Mouse (Mus musculus) heart, embryonic 16.5 days (tissue): Measurements from ENCODE around the gene D6Ertd527e. TPM values are rescaled to one million over a fixed set of nuclear protein-coding genes. Genes with fewer than 3 reads are reported as not detected.

Experiments
- ATAC-seq: fragments of 200-750 bp; cut with Nextera tagmentation; replicated peaks from 2 replicates; pipeline ENCODE4 v1.8.0; 2017; ENCODE audit warnings: moderate number of reproducible peaks; ENCODE audit not compliant: insufficient read depth, low FRiP score; ENCODE audit errors: extremely low read depth
- H3K27ac ChIP-seq: fragments of 300-500 bp; sonication (generic); 2 replicates; pipeline ENCODE4 v1.5.1; 2014; ENCODE audit warnings: mild to moderate bottlenecking, low read length, control low read depth, moderate library complexity
- H3K27me3 ChIP-seq: fragments of 300-500 bp; sonication (generic); 2 replicates; pipeline ENCODE4 v1.6.1; 2014; ENCODE audit warnings: low read length, mixed read lengths; ENCODE audit not compliant: control insufficient read depth, insufficient read depth
- H3K36me3 ChIP-seq: fragments of 300-500 bp; sonication (generic); 2 replicates; pipeline ENCODE4 v1.6.1; 2014; ENCODE audit not compliant: control insufficient read depth, insufficient read depth
- H3K4me1 ChIP-seq: fragments of 300-500 bp; sonication (generic); 2 replicates; pipeline ENCODE4 v1.6.1; 2014; ENCODE audit warnings: low read length, mixed read lengths; ENCODE audit not compliant: control insufficient read depth, insufficient read depth
- H3K4me2 ChIP-seq: fragments of 300-500 bp; sonication (generic); 2 replicates; pipeline ENCODE4 v1.6.1; 2014; ENCODE audit warnings: low read depth, mild to moderate bottlenecking, control low read depth, low read length
- H3K4me3 ChIP-seq: fragments of 300-500 bp; sonication (generic); 2 replicates; pipeline ENCODE4 v1.5.1; 2014; ENCODE audit warnings: mild to moderate bottlenecking, control low read depth, low read length
- H3K9ac ChIP-seq: fragments of 300-500 bp; sonication (generic); 2 replicates; pipeline ENCODE4 v1.6.1; 2014; ENCODE audit warnings: low read length, control low read depth
- H3K9me3 ChIP-seq: fragments of 300-500 bp; sonication (generic); replicated peaks from 2 replicates; pipeline ENCODE4 v1.6.1; 2016; ENCODE audit warnings: low read length; ENCODE audit not compliant: control insufficient read depth
- WGBS: fragments of 180-500 bp; shearing (Covaris S2); extraction: QIAGEN DNeasy Blood & Tissue Kit; methylation state at CpG from one replicate; pipeline ENCODE4 v1.1.7; 2014; 5-methylcytosine and 5-hydroxymethylcytosine counted together
- polyA plus RNA-seq: library from polyadenylated mRNA; unstranded; fragments of >200 nt; fragmentation: Nextera tagmentation; extraction: Ambion mirVana; gene quantifications from 2 replicates; pipeline ENCODE4 v1.2.1, GENCODE M21; 2015

The D6Ertd527e gene
- polyA plus RNA-seq, 1 experiment from 2014 or later: 0.12 TPM

DNA sequence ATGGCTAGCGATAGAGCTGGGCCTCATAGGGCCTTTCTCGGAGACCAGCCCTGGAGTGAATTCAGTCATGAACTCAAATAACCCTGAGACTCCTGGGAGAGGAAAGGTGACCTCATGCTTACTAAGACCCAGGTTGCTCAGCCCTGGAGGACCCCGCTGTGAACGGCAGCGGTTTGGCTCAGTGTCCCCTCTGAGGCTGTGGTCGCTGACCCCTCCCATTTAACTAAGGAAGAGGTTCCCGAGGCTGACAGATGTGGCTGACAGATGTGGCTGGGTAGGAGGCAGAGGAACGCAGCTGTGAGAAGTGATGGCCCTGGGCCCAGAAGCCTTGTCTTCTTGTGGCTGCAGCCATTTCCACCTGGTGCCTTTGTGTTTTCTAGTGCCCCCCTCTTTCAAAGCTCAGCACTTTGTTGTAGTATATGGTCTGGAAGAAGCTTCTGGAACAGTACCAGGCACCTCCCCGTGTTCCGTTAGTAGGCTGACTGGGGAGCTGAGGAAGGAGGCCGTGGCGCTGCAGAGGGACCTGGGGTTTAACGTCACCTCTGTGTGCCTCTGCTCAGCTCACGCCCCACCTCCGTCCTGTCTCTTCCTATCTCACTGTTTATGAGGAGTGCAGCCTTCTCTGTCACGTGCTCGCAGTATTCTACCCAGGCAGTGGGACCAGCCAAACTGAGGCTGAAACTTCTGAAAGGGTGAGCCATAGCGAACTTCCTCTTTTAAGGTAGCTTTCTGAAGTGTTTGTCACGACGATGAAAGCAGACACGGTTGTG is 48.1 kb downstream of the D6Ertd527e start:
- peak; percentile 76 for ATAC-seq
- Histone ChIP-seq H3K9me3 (no peaks in the 10 kb centered on the region), H3K4me3 (no peak overlapping the region), H3K4me2 (no peak overlapping the region), H3K9ac (no peak overlapping the region), H3K27ac (peak overlapping the region; percentile 6; the same call in 1 of the 2 replicates), H3K36me3 (no peaks in the 10 kb centered on the region), H3K4me1 (peaks cover 2% of the 10 kb centered on the region; the same call in 1 of the 2 replicates), H3K27me3 (no peaks in the 10 kb centered on the region)
- 58% methylated on average over 21 of the region's 21 CpGs for WGBS

DNA sequence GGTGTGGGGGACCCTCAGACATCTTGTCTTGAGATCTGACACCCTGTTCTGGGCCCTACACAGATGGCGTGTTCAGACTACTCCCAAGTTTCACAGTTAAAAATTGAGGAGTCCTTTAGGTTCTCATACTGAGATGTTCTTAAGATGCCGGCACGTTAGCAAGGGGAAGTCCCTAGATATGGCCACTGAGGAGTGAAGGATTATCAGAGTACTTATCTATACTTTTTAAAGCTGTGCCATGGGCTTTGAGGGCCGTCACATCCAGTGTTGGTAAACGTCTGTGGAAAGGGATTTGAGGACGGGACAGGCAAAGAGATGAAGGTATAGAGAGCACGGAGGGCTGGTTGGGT is 48.7 kb downstream of the D6Ertd527e start:
- peaks cover 2% of the 10 kb centered on the region; the same call in 1 of the 2 replicates for H3K4me1 ChIP-seq
- no peak overlapping the region for H3K4me2 ChIP-seq
- H3K27me3 ChIP-seq: no peaks in the 10 kb centered on the region
- 61% methylated on average over 7 of the region's 7 CpGs for WGBS
- H3K9ac ChIP-seq: no peak overlapping the region
- no peak overlapping the region for H3K4me3 ChIP-seq
- peak overlapping the region; percentile 6; the same call in 1 of the 2 replicates for H3K27ac ChIP-seq
- H3K9me3 ChIP-seq: no peaks in the 10 kb centered on the region
- H3K36me3 ChIP-seq: no peaks in the 10 kb centered on the region
- peak; percentile 34 for ATAC-seq

DNA sequence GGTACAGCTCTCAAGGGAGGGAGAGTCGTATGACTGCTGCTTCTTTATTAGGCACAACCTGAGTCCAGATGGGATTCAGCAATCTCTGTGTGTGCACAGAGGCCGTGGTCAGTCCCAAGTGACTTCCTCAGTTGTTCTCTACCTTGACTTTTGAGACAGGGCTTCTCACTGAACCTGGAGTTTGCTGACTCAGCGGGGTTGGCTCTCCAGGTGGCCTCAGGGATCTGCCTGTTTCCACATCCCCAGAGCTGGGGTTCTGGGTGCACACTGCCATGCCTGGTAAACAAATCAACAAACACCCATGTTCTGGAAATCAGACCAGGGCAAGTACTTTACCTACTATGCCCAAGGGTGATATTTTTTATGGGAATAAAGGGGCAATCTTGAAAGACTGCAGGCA is 49.3 kb downstream of the D6Ertd527e start:
- ATAC-seq: no peak
- no peaks in the 10 kb centered on the region for H3K9me3 ChIP-seq
- no peak overlapping the region for H3K4me3 ChIP-seq
- no peaks in the 10 kb centered on the region for H3K27me3 ChIP-seq
- H3K4me2 ChIP-seq: no peak overlapping the region
- H3K27ac ChIP-seq: peak overlapping the region; percentile 6; the same call in 1 of the 2 replicates
- H3K4me1 ChIP-seq: peaks cover 2% of the 10 kb centered on the region; the same call in 1 of the 2 replicates
- WGBS: 80% methylated on average over 3 of the region's 3 CpGs
- H3K9ac ChIP-seq: no peak overlapping the region
- no peaks in the 10 kb centered on the region for H3K36me3 ChIP-seq

DNA sequence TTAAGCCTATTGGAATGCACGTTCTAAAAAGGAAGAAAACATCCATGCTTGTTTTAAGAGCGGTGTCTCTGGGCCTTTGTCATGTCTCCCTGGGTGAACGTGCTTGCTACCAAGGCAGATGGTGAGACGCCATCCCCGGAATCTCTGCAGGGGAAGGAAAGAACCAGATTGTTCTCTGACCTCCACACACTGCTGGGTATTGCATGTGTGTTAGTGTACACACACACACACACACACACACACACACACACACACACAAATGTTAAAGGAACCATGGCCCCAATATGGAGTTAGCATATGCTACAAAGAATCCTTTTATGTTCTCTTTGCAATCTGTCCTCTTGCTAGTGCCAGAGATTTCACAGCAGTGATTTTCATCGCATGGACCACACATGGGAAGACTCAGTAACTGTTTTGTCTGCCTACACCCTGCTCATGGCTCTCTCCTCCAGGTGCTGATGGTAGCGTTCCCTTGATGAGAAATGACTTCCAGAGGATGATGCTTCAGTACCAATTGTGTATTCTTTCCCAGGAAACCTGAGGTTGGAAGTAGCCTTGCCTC is 53.6 kb downstream of the D6Ertd527e start:
- H3K27me3 ChIP-seq: no peaks in the 10 kb centered on the region
- H3K9ac ChIP-seq: no peak overlapping the region
- no peak overlapping the region for H3K4me3 ChIP-seq
- no peaks in the 10 kb centered on the region for H3K36me3 ChIP-seq
- no peaks in the 10 kb centered on the region for H3K9me3 ChIP-seq
- WGBS: 82% methylated on average over 7 of the region's 7 CpGs
- peaks cover 2% of the 10 kb centered on the region; the same call in 1 of the 2 replicates for H3K4me1 ChIP-seq
- ATAC-seq: no peak
- no peak overlapping the region for H3K4me2 ChIP-seq
- H3K27ac ChIP-seq: no peak overlapping the region

DNA sequence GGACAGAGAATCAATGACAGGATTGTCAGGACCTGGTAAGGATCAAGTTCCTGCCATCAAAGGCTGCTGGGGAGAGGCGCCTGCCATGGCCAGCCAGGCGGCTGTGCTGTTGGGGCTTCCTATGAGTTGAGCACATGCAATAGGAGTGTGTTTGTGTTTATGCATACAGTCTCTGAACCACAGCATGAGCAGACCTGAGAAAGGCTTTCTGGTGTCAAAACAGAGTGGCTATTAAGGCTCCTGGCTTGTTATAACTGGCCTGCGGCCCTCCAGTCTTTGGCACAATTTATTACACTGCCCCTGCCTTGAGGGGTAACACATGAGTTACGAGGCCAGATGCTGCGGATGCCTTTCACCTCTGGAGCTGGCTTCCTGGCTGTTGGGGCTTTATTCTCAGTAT is 55.6 kb downstream of the D6Ertd527e start:
- ATAC-seq: no peak
- Histone ChIP-seq H3K27me3 (no peaks in the 10 kb centered on the region), H3K9me3 (no peaks in the 10 kb centered on the region), H3K27ac (no peak overlapping the region), H3K4me1 (no peaks in the 10 kb centered on the region), H3K4me2 (no peak overlapping the region), H3K4me3 (no peak overlapping the region), H3K9ac (no peak overlapping the region), H3K36me3 (no peaks in the 10 kb centered on the region)
- 85% methylated on average over 5 of the region's 5 CpGs for WGBS

DNA sequence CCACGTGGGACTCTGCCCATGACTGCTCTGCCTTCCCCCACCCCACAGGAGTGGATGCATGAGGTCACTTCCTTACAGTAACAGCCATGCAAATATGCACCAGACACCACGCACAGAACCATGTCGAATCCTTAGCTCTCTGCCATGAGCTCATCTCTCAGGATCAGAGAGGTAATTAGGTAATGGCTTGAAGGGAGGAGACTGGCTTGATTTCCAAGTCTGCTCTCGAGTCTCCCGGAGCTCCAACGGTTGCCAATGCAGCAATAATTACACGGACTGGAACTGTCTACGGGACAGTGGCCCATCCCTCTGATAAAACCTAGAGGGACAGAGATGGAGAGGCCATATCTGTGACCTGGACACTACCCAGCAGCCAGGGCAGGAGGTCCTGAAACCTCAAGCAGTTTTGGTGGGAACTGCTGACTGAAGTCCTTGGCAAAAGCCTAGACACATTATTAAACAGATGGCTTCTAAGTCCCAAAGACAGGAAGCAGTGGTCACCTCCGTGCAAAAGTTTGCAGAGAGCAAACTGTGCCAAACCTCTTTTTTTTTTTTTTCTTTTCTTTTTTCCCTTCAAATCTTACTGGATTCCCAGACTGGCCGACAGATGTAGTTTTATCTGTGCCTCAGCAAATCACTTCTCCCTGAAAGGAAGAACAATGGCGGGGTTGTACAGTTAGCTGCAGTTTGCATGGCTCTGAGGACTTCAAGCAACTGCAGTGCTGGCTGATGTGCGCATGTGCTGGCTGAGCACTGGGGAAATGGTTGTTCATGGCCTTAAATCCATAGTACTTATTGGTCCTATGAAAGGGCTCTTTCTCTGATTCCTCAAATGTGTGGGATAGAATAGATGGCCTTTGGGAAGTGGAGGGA is 57.1 kb downstream of the D6Ertd527e start:
- peak; percentile 38 for ATAC-seq
- no peak overlapping the region for H3K4me2 ChIP-seq
- no peaks in the 10 kb centered on the region for H3K9me3 ChIP-seq
- H3K27me3 ChIP-seq: no peaks in the 10 kb centered on the region
- WGBS: 51% methylated on average over 12 of the region's 12 CpGs
- H3K9ac ChIP-seq: no peak overlapping the region
- no peaks in the 10 kb centered on the region for H3K4me1 ChIP-seq
- no peaks in the 10 kb centered on the region for H3K36me3 ChIP-seq
- H3K27ac ChIP-seq: peak overlapping the region; percentile 51
- no peak overlapping the region for H3K4me3 ChIP-seq

Other genes with a start within 250 kb of the D6Ertd527e start
- 97.3 and 98.5 TPM in 2 replicates for gene Nfu1, start 95.5 kb upstream of the D6Ertd527e start, polyA plus RNA-seq
- 8.3 and 10.2 TPM in 2 replicates for gene Gfpt1, start 61.9 kb upstream of the D6Ertd527e start, polyA plus RNA-seq
- gene Antxr1, start 231.1 kb downstream of the D6Ertd527e start, polyA plus RNA-seq: 3.8 and 4.9 TPM in 2 replicates
- not detected in 2 replicates for gene Gkn1, start 246.2 kb downstream of the D6Ertd527e start, polyA plus RNA-seq